Mouse (Mus musculus) left cerebral cortex, postnatal 36 days (tissue): ENCODE measurements at regions not wholly inside any gene's neighbourhood (a gene's known extent, or its start where the extent isn't known, plus 50 kb on each side); places are given as distances from the start of the nearest gene placed in this dataset.

ENCODE experiments used
- DNase-seq, 2 experiments: peaks; one replicate each; pipeline ENCODE4 v3.0.0; 2021 to 2022; ENCODE audit warnings: low spot score in 2 of 2, mixed read lengths in 1 of 2
- intact Hi-C: fragments of 180-260 bp; cut with DNase I; formaldehyde crosslinking; loops from one replicate; pipeline ENCODE4 v1.15.1; 2025

GRCm38 (mm10) chr4:89421694-89422354, 111.0 kb upstream of the Cdkn2b start:
- DNase-seq, result no peak
- intact Hi-C loops, result no loop called here

GRCm38 (mm10) chr4:89420868-89421267, 110.0 kb upstream of the Cdkn2b start:
- intact Hi-C loops, result no loop called here
- DNase-seq, result no peak

GRCm38 (mm10) chr4:89419507-89419906, 108.7 kb upstream of the Cdkn2b start:
- intact Hi-C loops, result no loop called here
- no peak for DNase-seq

DNA sequence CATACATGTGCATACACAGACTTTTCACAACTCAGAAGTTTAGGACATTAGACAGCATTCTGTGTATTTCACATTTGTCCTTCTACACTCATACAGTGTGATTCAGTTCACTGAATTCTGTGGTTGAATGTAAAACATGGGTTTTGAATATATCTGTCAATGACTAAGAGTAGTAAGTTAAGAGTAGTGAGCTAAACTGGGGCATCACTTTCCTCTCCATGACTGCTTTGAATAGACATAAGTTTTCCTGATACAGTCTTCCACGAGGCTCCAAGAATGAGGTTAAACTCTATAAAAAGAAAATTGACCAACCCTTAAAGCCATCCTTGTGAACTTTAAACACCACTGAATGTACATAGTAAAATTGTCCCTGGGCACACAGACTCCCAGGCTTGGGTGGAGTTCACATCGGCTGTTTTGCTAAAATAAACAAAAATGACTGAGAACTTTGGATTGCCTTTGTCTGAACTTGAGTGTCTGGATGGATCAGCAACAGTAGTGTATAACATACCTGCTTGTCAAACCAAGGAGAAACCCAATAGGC, 94.9 kb upstream of the Cdkn2b start:
- no peak for DNase-seq
- intact Hi-C loops, result no loop called here

DNA sequence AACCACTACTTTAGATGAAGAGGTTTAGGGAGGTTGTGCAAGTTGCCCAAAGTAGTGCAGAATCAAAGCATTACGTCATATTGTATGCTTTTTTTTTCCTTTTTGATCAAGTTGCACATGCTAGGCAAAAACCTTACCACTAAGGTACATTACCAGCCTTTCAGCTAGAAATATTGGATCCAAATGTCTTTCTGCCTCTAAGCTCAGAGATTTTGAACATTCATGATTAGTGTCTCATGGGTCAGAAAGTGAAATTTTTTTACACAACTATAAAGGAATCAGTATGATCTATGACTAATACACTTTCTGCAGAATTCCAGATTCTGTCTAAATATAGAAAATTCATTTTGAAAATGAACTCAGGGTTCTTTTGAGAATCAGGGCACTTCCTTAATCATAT, 92.3 kb upstream of the Cdkn2b start:
- intact Hi-C loops, result no loop called here

GRCm38 (mm10) chr4:89402324-89402723, 91.5 kb upstream of the Cdkn2b start:
- DNase-seq, result no peak
- intact Hi-C loops, result no loop called here

More for the DNA sequence above, 92.3 kb upstream of the Cdkn2b start:
- no peak for DNase-seq

- DNase-seq, result no peak
- intact Hi-C loops, result no loop called here
These were observed 90.9 kb upstream of the Cdkn2b start for GRCm38 (mm10) chr4:89401696-89402095.

DNA sequence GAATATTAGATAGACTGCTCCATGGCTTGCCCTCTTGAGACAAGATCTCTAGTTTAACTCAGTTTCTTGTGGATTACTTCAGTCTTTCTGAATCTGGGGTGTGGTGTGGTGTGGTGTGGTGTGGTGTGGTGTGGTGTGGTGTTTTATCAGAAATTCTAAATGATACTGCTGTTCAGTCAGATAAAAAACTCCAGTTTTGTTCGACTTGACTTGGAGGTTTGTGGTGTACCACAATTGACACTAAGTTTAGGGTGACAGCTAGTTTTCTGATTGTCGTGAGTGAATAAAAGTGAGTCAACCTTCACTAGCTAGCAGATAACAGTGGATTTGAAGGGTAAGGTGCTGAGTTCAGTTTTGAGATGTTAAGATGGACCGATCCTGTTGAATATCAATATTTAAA, 89.5 kb upstream of the Cdkn2b start:
- DNase-seq, result no peak
- intact Hi-C loops, result no loop called here

DNA sequence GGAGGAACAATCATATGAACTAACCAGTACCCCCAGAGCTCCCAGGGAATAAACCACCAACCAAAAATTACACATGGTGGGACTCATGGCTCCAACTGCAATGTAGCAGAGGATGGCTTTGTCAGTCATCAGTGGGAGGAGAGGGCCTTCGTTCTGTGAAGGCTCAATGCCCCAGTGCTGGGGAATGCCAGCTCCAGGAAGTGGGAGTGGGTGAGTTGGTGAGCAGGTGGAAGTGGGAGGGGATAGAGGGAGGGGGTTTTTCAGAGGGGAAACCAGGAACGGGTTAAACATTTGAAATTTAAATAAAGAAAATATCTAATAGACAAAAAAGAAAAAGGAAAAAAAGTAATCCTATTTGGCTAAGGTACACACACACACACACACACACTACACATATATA, 88.4 kb upstream of the Cdkn2b start:
- DNase-seq, result no peak
- intact Hi-C loops, result no loop called here

DNA sequence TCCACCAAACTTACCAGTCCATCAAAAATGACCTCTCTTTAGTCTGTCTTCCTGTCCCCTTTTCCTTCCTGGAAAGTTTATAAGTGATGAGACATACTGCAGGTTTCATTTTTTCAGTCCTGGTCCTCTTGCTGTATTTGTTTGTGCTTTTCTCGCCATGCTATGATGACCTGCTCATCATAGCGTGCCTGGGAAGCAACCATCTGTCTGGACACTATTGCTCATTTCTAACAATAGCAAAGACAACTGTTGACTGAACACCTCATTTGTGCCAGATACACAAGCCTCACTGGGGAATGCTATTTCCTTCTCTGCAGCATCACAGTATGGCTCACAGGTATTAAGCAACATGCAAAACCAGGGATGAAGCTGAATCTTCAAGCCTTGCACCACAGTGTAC, 85.2 kb upstream of the Cdkn2b start:
- intact Hi-C loops, result no loop called here

DNA sequence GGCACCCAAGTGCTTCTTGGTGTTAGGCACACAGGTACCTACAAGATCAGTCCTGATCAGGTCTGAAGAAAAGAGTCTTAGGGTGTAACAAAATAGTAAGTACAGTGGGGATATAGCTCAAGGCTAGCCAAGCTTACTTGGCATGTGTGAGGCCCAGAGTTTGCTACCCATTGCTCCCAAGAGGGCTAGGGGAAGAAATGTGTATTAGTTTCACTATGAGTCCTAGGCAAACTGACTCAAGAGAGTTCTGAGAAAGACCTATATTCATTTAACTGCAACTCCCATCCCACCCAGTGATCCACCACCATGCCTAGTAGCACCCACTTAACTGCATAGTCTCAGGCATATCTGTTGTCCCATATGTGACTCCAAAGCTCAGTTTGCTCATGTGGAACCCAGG, 84.5 kb upstream of the Cdkn2b start:
- DNase-seq, result no peak
- intact Hi-C loops, result no loop called here

More for the DNA sequence above, 85.2 kb upstream of the Cdkn2b start:
- no peak for DNase-seq

GRCm38 (mm10) chr4:89393251-89393711, 82.4 kb upstream of the Cdkn2b start:
- intact Hi-C loops, result no loop called here
- DNase-seq, result no peak

- DNase-seq, result no peak
- intact Hi-C loops, result no loop called here
These were observed 82.0 kb upstream of the Cdkn2b start for GRCm38 (mm10) chr4:89392791-89393190.

DNA sequence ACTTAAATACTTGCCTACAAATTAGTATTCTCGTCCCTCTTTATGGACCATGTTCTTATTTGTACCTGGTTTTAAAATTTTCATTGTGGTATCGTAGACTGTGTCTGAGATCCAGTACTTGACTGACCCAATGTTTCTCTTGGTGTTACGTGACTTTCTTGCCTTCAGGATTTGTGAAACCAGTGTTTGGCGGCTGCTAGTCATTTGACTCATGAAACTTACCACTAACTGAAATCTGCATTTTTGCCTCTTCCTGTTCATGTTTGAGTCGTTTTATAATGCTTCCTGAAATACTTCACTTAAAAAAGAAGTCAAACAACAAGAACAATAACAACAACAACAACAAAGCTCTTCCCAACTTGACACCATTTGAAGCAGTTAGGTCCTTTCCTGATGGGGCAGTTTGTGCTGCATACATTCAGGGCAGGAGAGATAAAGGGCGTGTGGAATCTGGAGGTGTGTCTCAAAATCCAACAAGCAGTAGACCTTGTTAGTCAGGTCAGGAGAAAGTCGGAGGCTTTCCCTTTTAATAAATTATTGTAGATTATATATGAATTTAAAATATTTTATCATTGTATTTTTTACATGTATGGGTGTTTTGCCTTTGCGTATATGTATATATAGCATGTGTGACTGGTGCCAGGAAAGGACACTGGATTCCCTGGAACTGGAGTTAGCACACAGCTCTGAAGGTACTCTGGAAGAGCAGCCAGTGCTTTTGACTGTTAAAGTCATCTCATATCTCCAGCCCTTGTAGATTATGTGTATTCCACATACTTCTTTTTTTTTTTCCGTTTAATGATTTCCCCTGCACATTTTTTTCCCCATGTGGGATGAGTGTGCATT, 80.8 kb upstream of the Cdkn2b start:
- intact Hi-C loops, result no loop called here
- no peak for DNase-seq

DNA sequence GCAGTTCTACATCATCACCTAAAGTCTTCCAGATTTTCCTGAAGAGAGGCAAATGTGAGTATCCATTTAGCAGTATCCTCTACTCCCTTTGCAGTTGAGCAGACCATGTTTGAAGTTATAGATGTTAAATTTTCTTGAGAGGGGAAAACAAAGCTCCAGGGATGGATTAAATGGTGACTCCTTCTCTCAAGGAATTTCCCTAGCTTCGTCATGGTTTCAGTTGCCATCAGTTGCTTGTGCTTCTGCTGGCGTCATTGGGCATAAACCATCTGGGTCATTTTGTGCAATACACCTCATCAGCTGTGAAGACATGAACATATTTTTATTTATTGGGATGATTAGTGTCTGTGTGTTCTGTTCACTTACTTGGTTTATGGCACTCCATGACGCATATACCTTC, 72.7 kb upstream of the Cdkn2b start:
- intact Hi-C loops, result no loop called here
- DNase-seq, result no peak

- intact Hi-C loops, result no loop called here
- DNase-seq, result no peak
These were observed 71.7 kb upstream of the Cdkn2b start for GRCm38 (mm10) chr4:89382434-89382976.

- intact Hi-C loops, result no loop called here
- DNase-seq, result no peak
These were observed 70.9 kb upstream of the Cdkn2b start for GRCm38 (mm10) chr4:89381763-89382162.

DNA sequence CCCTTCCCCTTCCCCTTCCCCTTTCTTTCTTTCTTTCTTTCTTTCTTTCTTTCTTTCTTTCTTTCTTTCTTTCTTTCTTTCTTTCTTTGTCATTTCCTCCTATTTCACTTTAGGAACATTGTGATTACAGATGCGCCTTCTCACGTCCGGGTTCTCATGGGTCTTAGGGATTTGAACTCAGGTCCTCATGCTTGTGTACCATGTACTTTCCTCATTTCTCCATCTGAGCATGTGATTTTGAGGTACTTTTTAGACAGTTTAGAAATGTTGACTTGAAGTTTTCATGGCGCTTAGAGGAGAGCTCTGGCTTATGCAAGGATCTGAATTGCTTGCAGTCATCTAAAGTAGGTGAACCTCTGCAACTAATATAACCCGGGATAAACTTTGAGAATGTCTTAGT, 70.2 kb upstream of the Cdkn2b start:
- DNase-seq, result no peak
- intact Hi-C loops, result no loop called here

GRCm38 (mm10) chr4:89380330-89380945, 69.6 kb upstream of the Cdkn2b start:
- intact Hi-C loops, result no loop called here

GRCm38 (mm10) chr4:89379622-89380329, 68.9 kb upstream of the Cdkn2b start:
- intact Hi-C loops, result no loop called here
- no peak for DNase-seq

More at GRCm38 (mm10) chr4:89380330-89380945, 69.6 kb upstream of the Cdkn2b start:
- no peak for DNase-seq
